Mouse (Mus musculus): Measurements from ENCODE around the gene Tsacc. TPM values are rescaled to one million over a fixed set of nuclear protein-coding genes. Genes with fewer than 3 reads are reported as not detected.
A peak's percentile ranks its signal among the peaks of the same experiment; 100 is the strongest.

Tsacc gene
- polyA plus RNA-seq, 1 experiment from 2014 or later: 12.2 TPM

- WGBS: 36% methylated on average over 3 of the region's 3 CpGs
- peak overlapping the region; percentile 82 to 93 for H3K4me3 ChIP-seq (ENCODE audit: control insufficient read depth in 1 of 2, insufficient read depth in 1 of 2, low read depth in 1 of 2, low read length in 2 of 2)
- H3K4me1 ChIP-seq (ENCODE audit: control insufficient read depth in 2 of 2, insufficient read depth in 2 of 2, low read length in 2 of 2): peaks cover 11 to 26% of the 10 kb centered on the region in 2 experiments
- peak overlapping the region; percentile 87 for H3K4me2 ChIP-seq (ENCODE audit: low read length)
- ATAC-seq (ENCODE audit: insufficient number of reproducible peaks, insufficient read depth, low FRiP score, low read depth): no peak
- no peaks in the 10 kb centered on the region for H3K36me3 ChIP-seq (ENCODE audit: control insufficient read depth, insufficient read depth, low read length)
- no peaks in the 10 kb centered on the region for H3K9me3 ChIP-seq (ENCODE audit: control insufficient read depth, low read length)
- H3K27me3 ChIP-seq (ENCODE audit: control insufficient read depth, insufficient read depth, low read length): no peaks in the 10 kb centered on the region
- peak overlapping the region; percentile 96 to 97; a peak in 3 of 4 replicates for H3K27ac ChIP-seq (replicated peaks in 1 of 2; ENCODE audit: control insufficient read depth in 1 of 2, insufficient read depth in 1 of 2, low read depth in 2 of 2, low read length in 2 of 2)
- peak overlapping the region; percentile 93 for H3K9ac ChIP-seq (ENCODE audit: low read length)
These were observed 38.2 kb upstream of the Tsacc start for GRCm38 (mm10) chr3:88334902-88335435.

- no peak overlapping the region for H3K9ac ChIP-seq (ENCODE audit: low read length)
- 50% methylated on average over 12 of the region's 12 CpGs for WGBS
- no peak for ATAC-seq (ENCODE audit: insufficient number of reproducible peaks, insufficient read depth, low FRiP score, low read depth)
- no peak overlapping the region for H3K4me2 ChIP-seq (ENCODE audit: low read length)
- peaks cover 6% of the 10 kb centered on the region for H3K36me3 ChIP-seq (ENCODE audit: control insufficient read depth, insufficient read depth, low read length)
- H3K27me3 ChIP-seq (ENCODE audit: control insufficient read depth, insufficient read depth, low read length): no peaks in the 10 kb centered on the region
- no peak overlapping the region for H3K27ac ChIP-seq (replicated peaks in 1 of 2; ENCODE audit: control insufficient read depth in 1 of 2, insufficient read depth in 1 of 2, low read depth in 2 of 2, low read length in 2 of 2)
- H3K4me1 ChIP-seq (ENCODE audit: control insufficient read depth in 2 of 2, insufficient read depth in 2 of 2, low read length in 2 of 2): peaks cover 11 to 24% of the 10 kb centered on the region in 2 experiments
- H3K4me3 ChIP-seq (ENCODE audit: control insufficient read depth in 1 of 2, insufficient read depth in 1 of 2, low read depth in 1 of 2, low read length in 2 of 2): no peak overlapping the region
- H3K9me3 ChIP-seq (ENCODE audit: control insufficient read depth, low read length): no peaks in the 10 kb centered on the region
These were observed 37.3 kb upstream of the Tsacc start for GRCm38 (mm10) chr3:88334029-88334658.

- Histone ChIP-seq H3K4me1 (ENCODE audit: control insufficient read depth in 2 of 2, insufficient read depth in 2 of 2, low read length in 2 of 2) (peaks cover 4 to 6% of the 10 kb centered on the region in 2 experiments; a peak in 3 of 4 replicates), H3K4me2 (ENCODE audit: low read length) (no peak overlapping the region), H3K27me3 (ENCODE audit: control insufficient read depth, insufficient read depth, low read length) (no peaks in the 10 kb centered on the region), H3K4me3 (ENCODE audit: control insufficient read depth in 1 of 2, insufficient read depth in 1 of 2, low read depth in 1 of 2, low read length in 2 of 2) (no peak overlapping the region), H3K9ac (ENCODE audit: low read length) (no peak overlapping the region), H3K36me3 (ENCODE audit: control insufficient read depth, insufficient read depth, low read length) (peaks cover 33% of the 10 kb centered on the region), H3K27ac (replicated peaks in 1 of 2; ENCODE audit: control insufficient read depth in 1 of 2, insufficient read depth in 1 of 2, low read depth in 2 of 2, low read length in 2 of 2) (no peak overlapping the region), H3K9me3 (ENCODE audit: control insufficient read depth, low read length) (no peaks in the 10 kb centered on the region)
- no peak for ATAC-seq (ENCODE audit: insufficient number of reproducible peaks, insufficient read depth, low FRiP score, low read depth)
- 27% methylated on average over 2 of the region's 2 CpGs for WGBS
These were observed 34.5 kb upstream of the Tsacc start for GRCm38 (mm10) chr3:88331282-88331681.

- ATAC-seq (ENCODE audit: insufficient number of reproducible peaks, insufficient read depth, low FRiP score, low read depth): no peak
- 77% methylated on average over 5 of the region's 5 CpGs for WGBS
- Histone ChIP-seq H3K9ac (ENCODE audit: low read length) (no peak overlapping the region), H3K4me2 (ENCODE audit: low read length) (no peak overlapping the region), H3K4me1 (ENCODE audit: control insufficient read depth in 2 of 2, insufficient read depth in 2 of 2, low read length in 2 of 2) (peaks cover 5 to 14% of the 10 kb centered on the region in 2 experiments; a peak in 3 of 4 replicates), H3K27me3 (ENCODE audit: control insufficient read depth, insufficient read depth, low read length) (no peaks in the 10 kb centered on the region), H3K27ac (replicated peaks in 1 of 2; ENCODE audit: control insufficient read depth in 1 of 2, insufficient read depth in 1 of 2, low read depth in 2 of 2, low read length in 2 of 2) (no peak overlapping the region), H3K4me3 (ENCODE audit: control insufficient read depth in 1 of 2, insufficient read depth in 1 of 2, low read depth in 1 of 2, low read length in 2 of 2) (no peak overlapping the region), H3K36me3 (ENCODE audit: control insufficient read depth, insufficient read depth, low read length) (peaks cover 35% of the 10 kb centered on the region), H3K9me3 (ENCODE audit: control insufficient read depth, low read length) (no peaks in the 10 kb centered on the region)
These were observed 32.2 kb upstream of the Tsacc start for GRCm38 (mm10) chr3:88328956-88329355.

GRCm38 (mm10) chr3:88324951-88325405 is 28.2 kb upstream of the Tsacc start, which contains the start of gene Glmp:
Glmp (plus strand) TSS chr3:88325023.
- WGBS: 1% methylated on average over 10 of the region's 10 CpGs
- H3K27ac ChIP-seq (replicated peaks in 1 of 2; ENCODE audit: control insufficient read depth in 1 of 2, insufficient read depth in 1 of 2, low read depth in 2 of 2, low read length in 2 of 2): peak within 1 kb of the TSS in 1 of 2 experiments; percentile 52; a peak in 2 of 4 replicates
- H3K9me3 ChIP-seq (ENCODE audit: control insufficient read depth, low read length): no peaks in the 10 kb centered on the region
- peaks cover 4 to 14% of the 10 kb centered on the region in 2 experiments; a peak in 3 of 4 replicates for H3K4me1 ChIP-seq (ENCODE audit: control insufficient read depth in 2 of 2, insufficient read depth in 2 of 2, low read length in 2 of 2)
- peak; percentile 37 for ATAC-seq (ENCODE audit: insufficient number of reproducible peaks, insufficient read depth, low FRiP score, low read depth)
- H3K27me3 ChIP-seq (ENCODE audit: control insufficient read depth, insufficient read depth, low read length): no peaks in the 10 kb centered on the region
- H3K4me3 ChIP-seq (ENCODE audit: control insufficient read depth in 1 of 2, insufficient read depth in 1 of 2, low read depth in 1 of 2, low read length in 2 of 2): peak within 1 kb of the TSS; percentile 60 to 86
- H3K4me2 ChIP-seq (ENCODE audit: low read length): peak within 1 kb of the TSS; percentile 92
- H3K9ac ChIP-seq (ENCODE audit: low read length): peak within 1 kb of the TSS; percentile 92
- H3K36me3 ChIP-seq (ENCODE audit: control insufficient read depth, insufficient read depth, low read length): peaks cover 70% of the 10 kb centered on the region

- Histone ChIP-seq H3K4me3 (ENCODE audit: control insufficient read depth in 1 of 2, insufficient read depth in 1 of 2, low read depth in 1 of 2, low read length in 2 of 2) (no peak overlapping the region), H3K9me3 (ENCODE audit: control insufficient read depth, low read length) (no peaks in the 10 kb centered on the region), H3K4me1 (ENCODE audit: control insufficient read depth in 2 of 2, insufficient read depth in 2 of 2, low read length in 2 of 2) (peaks cover 2 to 17% of the 10 kb centered on the region in 2 experiments; a peak in 2 of 4 replicates), H3K27me3 (ENCODE audit: control insufficient read depth, insufficient read depth, low read length) (no peaks in the 10 kb centered on the region), H3K36me3 (ENCODE audit: control insufficient read depth, insufficient read depth, low read length) (peaks cover 52% of the 10 kb centered on the region), H3K9ac (ENCODE audit: low read length) (no peak overlapping the region), H3K4me2 (ENCODE audit: low read length) (no peak overlapping the region), H3K27ac (replicated peaks in 1 of 2; ENCODE audit: control insufficient read depth in 1 of 2, insufficient read depth in 1 of 2, low read depth in 2 of 2, low read length in 2 of 2) (no peak overlapping the region)
- no peak for ATAC-seq (ENCODE audit: insufficient number of reproducible peaks, insufficient read depth, low FRiP score, low read depth)
- 72% methylated on average over 1 of the region's 1 CpGs for WGBS
These were observed 2.4 kb upstream of the Tsacc start for GRCm38 (mm10) chr3:88299172-88299571.

GRCm38 (mm10) chr3:88297321-88297851 is 587 bp upstream of the Tsacc start:
- Histone ChIP-seq H3K9ac (ENCODE audit: low read length) (peak overlapping the region; percentile 81), H3K4me3 (ENCODE audit: control insufficient read depth in 1 of 2, insufficient read depth in 1 of 2, low read depth in 1 of 2, low read length in 2 of 2) (peak overlapping the region; percentile 70 to 93)
- no peak for ATAC-seq (ENCODE audit: insufficient number of reproducible peaks, insufficient read depth, low FRiP score, low read depth)

More at GRCm38 (mm10) chr3:88297321-88297851, 587 bp upstream of the Tsacc start:
- peak overlapping the region; percentile 90 to 95 for H3K27ac ChIP-seq (replicated peaks in 1 of 2; ENCODE audit: control insufficient read depth in 1 of 2, insufficient read depth in 1 of 2, low read depth in 2 of 2, low read length in 2 of 2)
- peaks cover 39% of the 10 kb centered on the region for H3K36me3 ChIP-seq (ENCODE audit: control insufficient read depth, insufficient read depth, low read length)
- under 1% methylated on average over 30 of the region's 30 CpGs for WGBS
- no peaks in the 10 kb centered on the region for H3K27me3 ChIP-seq (ENCODE audit: control insufficient read depth, insufficient read depth, low read length)
- H3K4me1 ChIP-seq (ENCODE audit: control insufficient read depth in 2 of 2, insufficient read depth in 2 of 2, low read length in 2 of 2): peaks cover 2 to 17% of the 10 kb centered on the region in 2 experiments; a peak in 2 of 4 replicates
- H3K4me2 ChIP-seq (ENCODE audit: low read length): peak overlapping the region; percentile 95
- H3K9me3 ChIP-seq (ENCODE audit: control insufficient read depth, low read length): no peaks in the 10 kb centered on the region

Data from heart, embryonic 14.5 days (tissue).